12 mouse cellular contexts compared by ENCODE assay signal in genomic region chr7:34984526-34985133, GRCm38 (mm10).
DNase-seq lines count a peak whose midpoint lies in the region; ATAC-seq and TF ChIP-seq lines count a peak whose summit lies in the region.
"Had no signal": no experiment of that assay in that cellular context is flagged by ENCODE, and none has a peak within 500 bp of the region (broad histone marks: within the 10 kb centered on the region; RNA-seq: fewer than 3 reads in every experiment).

No protein-coding gene starts in this region.

- DNase-seq in 416B (ENCODE audit: low read depth) (peak; percentile 63), CH12.LX (ENCODE audit: extremely low read depth) (peak; percentile 46)
- DNase-seq in cerebellum, adult 2 months: no peak
- no peak for DNase-seq in left cerebral cortex, adult 9 months (ENCODE audit: low spot score in 2 of 2)
- no peak for DNase-seq in retina, postnatal 1 day
- no peak for DNase-seq in frontal cortex, postnatal 36 days (ENCODE audit: low spot score in 2 of 2)
- DNase-seq: layer of hippocampus, postnatal 36 days had no signal

- 39% methylated on average over 11 of the region's 11 CpGs for WGBS in heart, embryonic 12.5 days
- 39% methylated on average over 11 of the region's 11 CpGs for WGBS in liver, embryonic 12.5 days (ENCODE audit: insufficient replicate concordance)
- WGBS in cerebellum, adult 2 months: 84% methylated on average over 11 of the region's 11 CpGs

- H3K4me3 ChIP-seq in CH12.LX (replicated peaks in 1 of 3; ENCODE audit: low read depth in 2 of 3, low read length in 2 of 3, poor library complexity in 1 of 3): no peak overlapping the region
- no peak overlapping the region for H3K4me3 ChIP-seq in heart, embryonic 12.5 days
- no peak overlapping the region for H3K4me3 ChIP-seq in liver, embryonic 12.5 days
- no peak overlapping the region for H3K4me3 ChIP-seq in cerebellum, adult 2 months (replicated peaks; ENCODE audit: insufficient read depth, low read depth, low read length)
- H3K4me3 ChIP-seq: embryonic facial prominence, embryonic 15.5 days; stomach, embryonic 15.5 days had no signal

- TF ChIP-seq EP300 in CH12.LX (IDR thresholded peaks at IDR 0.05; ENCODE audit: low read length): no peak

- H3K9ac ChIP-seq in CH12.LX (ENCODE audit: insufficient read depth, low read depth): no peak overlapping the region; the same call in 1 of the 2 replicates
- H3K9ac ChIP-seq in heart, embryonic 12.5 days: no peak overlapping the region
- H3K9ac ChIP-seq in liver, embryonic 12.5 days: peak overlapping the region; percentile 67
- H3K9ac ChIP-seq: embryonic facial prominence, embryonic 15.5 days; stomach, embryonic 15.5 days had no signal

- dilution Hi-C loops in CH12.LX (cut with MboI; ENCODE audit: extremely low pct_ligation_motif_present, extremely low pct_unique_long_range_greater_than_20kb, low sequenced_read_pairs): no loop called here

- no peaks in the 10 kb centered on the region for H3K79me2 ChIP-seq in CH12.LX (replicated peaks; ENCODE audit: control insufficient read depth, extremely low read depth, insufficient read depth, poor library complexity, severe bottlenecking)

- in situ Hi-C loops in CH12.LX (cut with MboI; ENCODE audit: low pct_ligation_motif_present, low pct_unique_long_range_greater_than_20kb, low sequenced_read_pairs): no loop called here

- no peaks in the 10 kb centered on the region for H3K9me3 ChIP-seq in CH12.LX (replicated peaks; ENCODE audit: low read length)
- H3K9me3 ChIP-seq in heart, embryonic 12.5 days (replicated peaks): no peaks in the 10 kb centered on the region
- H3K9me3 ChIP-seq in liver, embryonic 12.5 days (replicated peaks): no peaks in the 10 kb centered on the region
- H3K9me3 ChIP-seq: embryonic facial prominence, embryonic 15.5 days; stomach, embryonic 15.5 days had no signal

- ATAC-seq in heart, embryonic 12.5 days (ENCODE audit: insufficient number of reproducible peaks, low FRiP score): no peak
- no peak for ATAC-seq in liver, embryonic 12.5 days
- ATAC-seq: midbrain, embryonic 16.5 days had no signal

- TF ChIP-seq POLR2A in CH12.LX (IDR thresholded peaks at IDR 0.05; ENCODE audit: low read depth, low read length): no peak
- no peak for TF ChIP-seq POLR2A in cerebellum, adult 2 months (IDR thresholded peaks at IDR 0.05; ENCODE audit: borderline replicate concordance, insufficient read depth, low read length)

- H3K4me2 ChIP-seq in CH12.LX (ENCODE audit: insufficient read depth, low read depth, poor library complexity, severe bottlenecking): peak overlapping the region; percentile 48; the same call in 1 of the 2 replicates
- H3K4me2 ChIP-seq in heart, embryonic 12.5 days: no peak overlapping the region
- H3K4me2 ChIP-seq in liver, embryonic 12.5 days: peak overlapping the region; percentile 60
- H3K4me2 ChIP-seq: embryonic facial prominence, embryonic 15.5 days; stomach, embryonic 15.5 days had no signal

- peak overlapping the region; percentile 49 for H3K27ac ChIP-seq in CH12.LX (ENCODE audit: insufficient read depth, low read depth)
- peak overlapping the region; percentile 41; the same call in 1 of the 2 replicates for H3K27ac ChIP-seq in heart, embryonic 12.5 days (ENCODE audit: poor library complexity, severe bottlenecking)
- peak overlapping the region; percentile 98 for H3K27ac ChIP-seq in liver, embryonic 12.5 days
- H3K27ac ChIP-seq in cerebellum, adult 2 months (ENCODE audit: insufficient read depth, low read length): no peak overlapping the region
- H3K27ac ChIP-seq: embryonic facial prominence, embryonic 15.5 days; stomach, embryonic 15.5 days had no signal

- H3K36me3 ChIP-seq in CH12.LX (replicated peaks in 1 of 2; ENCODE audit: control insufficient read depth in 1 of 2, insufficient read depth in 1 of 2, low read length in 1 of 2): peaks cover 0 to 37% of the 10 kb centered on the region in 2 experiments
- no peaks in the 10 kb centered on the region for H3K36me3 ChIP-seq in heart, embryonic 12.5 days
- peaks cover 8% of the 10 kb centered on the region; the same call in 1 of the 2 replicates for H3K36me3 ChIP-seq in liver, embryonic 12.5 days
- H3K36me3 ChIP-seq: embryonic facial prominence, embryonic 15.5 days; stomach, embryonic 15.5 days had no signal

- TF ChIP-seq RAD21 in CH12.LX (IDR thresholded peaks at IDR 0.05; ENCODE audit: low read depth, low read length): no peak

- peaks cover 11 to 40% of the 10 kb centered on the region in 2 experiments for H3K4me1 ChIP-seq in CH12.LX (ENCODE audit: control insufficient read depth in 1 of 2, insufficient read depth in 2 of 2)
- H3K4me1 ChIP-seq in heart, embryonic 12.5 days (replicated peaks): peaks cover 37% of the 10 kb centered on the region
- peaks cover 67% of the 10 kb centered on the region for H3K4me1 ChIP-seq in liver, embryonic 12.5 days
- H3K4me1 ChIP-seq in cerebellum, adult 2 months (ENCODE audit: control insufficient read depth, insufficient read depth, low read length): peaks cover 4% of the 10 kb centered on the region; the same call in 1 of the 2 replicates
- H3K4me1 ChIP-seq: stomach, embryonic 15.5 days had no signal

- no peak for TF ChIP-seq CTCF in CH12.LX (conservative IDR thresholded peaks at IDR 0.05 in 1 of 2, IDR thresholded peaks at IDR 0.05 in 1 of 2; ENCODE audit: low read depth in 2 of 2, low read length in 2 of 2)
- no peak for TF ChIP-seq CTCF in cerebellum, adult 2 months (IDR thresholded peaks at IDR 0.05; ENCODE audit: borderline replicate concordance, insufficient read depth, low read depth, low read length)

- H3K27me3 ChIP-seq in CH12.LX (replicated peaks): no peaks in the 10 kb centered on the region
- no peaks in the 10 kb centered on the region for H3K27me3 ChIP-seq in heart, embryonic 12.5 days (replicated peaks)
- no peaks in the 10 kb centered on the region for H3K27me3 ChIP-seq in liver, embryonic 12.5 days (replicated peaks)
- H3K27me3 ChIP-seq in cerebellum, adult 2 months (ENCODE audit: control insufficient read depth, insufficient read depth, low read length): no peaks in the 10 kb centered on the region
- H3K27me3 ChIP-seq: embryonic facial prominence, embryonic 15.5 days; stomach, embryonic 15.5 days had no signal

TF ChIP-seq in CH12.LX, 34 proteins besides CTCF, POLR2A, EP300 and RAD21:
- no peak for TF ChIP-seq KAT2A (IDR thresholded peaks at IDR 0.05; ENCODE audit: insufficient replicate concordance, low read length)
- TF ChIP-seq NRF1 (IDR thresholded peaks at IDR 0.05; ENCODE audit: low read depth, low read length): no peak
- no peak for TF ChIP-seq RCOR1 (conservative IDR thresholded peaks at IDR 0.05; ENCODE audit: low read depth, low read length)
- TF ChIP-seq ETS1 (conservative IDR thresholded peaks at IDR 0.05; ENCODE audit: low read depth, low read length): peak; percentile 83
- no peak for TF ChIP-seq TBP (conservative IDR thresholded peaks at IDR 0.05; ENCODE audit: low read depth, low read length)
- no peak for TF ChIP-seq MAX (IDR thresholded peaks at IDR 0.05; ENCODE audit: low read length)
- no peak for TF ChIP-seq POLR2AphosphoS2 (IDR thresholded peaks at IDR 0.05; ENCODE audit: low read depth, low read length)
- TF ChIP-seq ZKSCAN1 (IDR thresholded peaks at IDR 0.05; ENCODE audit: borderline replicate concordance, low read depth, low read length): no peak
- TF ChIP-seq CHD1 (IDR thresholded peaks at IDR 0.05; ENCODE audit: low read depth, low read length): no peak
- TF ChIP-seq SIN3A (IDR thresholded peaks at IDR 0.05; ENCODE audit: low read length): no peak; the same call in 1 of the 2 replicates
- TF ChIP-seq BHLHE40 (IDR thresholded peaks at IDR 0.05; ENCODE audit: low read depth, low read length): peak; percentile 71
- TF ChIP-seq CHD2 (IDR thresholded peaks at IDR 0.05; ENCODE audit: low read length): no peak
- TF ChIP-seq JUND (conservative IDR thresholded peaks at IDR 0.05; ENCODE audit: low read depth, low read length): no peak
- TF ChIP-seq JUN (IDR thresholded peaks at IDR 0.05; ENCODE audit: insufficient read depth, low read depth, low read length): no peak
- TF ChIP-seq NELFE (IDR thresholded peaks at IDR 0.05; ENCODE audit: low read depth, low read length): no peak
- TF ChIP-seq USF2 (conservative IDR thresholded peaks at IDR 0.05; ENCODE audit: low read depth, low read length): no peak
- peak; percentile 46 for TF ChIP-seq ELF1 (IDR thresholded peaks at IDR 0.05; ENCODE audit: low read depth, low read length)
- TF ChIP-seq MEF2A (IDR thresholded peaks at IDR 0.05; ENCODE audit: borderline replicate concordance, low read depth, low read length): no peak
- no peak for TF ChIP-seq HCFC1 (IDR thresholded peaks at IDR 0.05; ENCODE audit: low read depth, low read length)
- TF ChIP-seq MAFK (IDR thresholded peaks at IDR 0.05; ENCODE audit: insufficient replicate concordance, low read length): 0 out of 2 replicates have a peak, but pooled peaks have one; percentile 4
TF ChIP-seq in CH12.LX: peak in this region for 4.

Comparison
In these comparisons a context has a peak if more than half of its experiments do, and no peak if none do; other contexts are left out.
1. DNase-seq: peak in 416B (single experiment) and CH12.LX (single experiment); none in cerebellum, adult 2 months (0 of 2), left cerebral cortex, adult 9 months (0 of 2), retina, postnatal 1 day (single experiment) and frontal cortex, postnatal 36 days (0 of 2).